Mouse (Mus musculus) olfactory bulb, adult 2 months (tissue): ENCODE results near the gene Meltf. TPM values are rescaled to one million over a fixed set of nuclear protein-coding genes. Genes with fewer than 3 reads are reported as not detected.

Source experiments
- H3K27ac ChIP-seq: fragments of 200-500 bp; 2 replicates; pipeline ENCODE4 v1.5.1; 2012; ENCODE audit warnings: low read depth, low read length; ENCODE audit not compliant: insufficient read depth
- H3K4me1 ChIP-seq: fragments of 200-500 bp; 2 replicates; pipeline ENCODE4 v1.6.1; 2012; ENCODE audit warnings: low read length; ENCODE audit not compliant: control insufficient read depth, insufficient read depth
- H3K4me3 ChIP-seq: fragments of 200-500 bp; 2 replicates; pipeline ENCODE4 v1.5.1; 2012; ENCODE audit warnings: mild to moderate bottlenecking, low read depth, low read length, moderate library complexity; ENCODE audit not compliant: insufficient read depth
- CTCF ChIP-seq: fragments of 200-500 bp; IDR thresholded peaks from 2 replicates; pipeline ENCODE4 v1.5.1; 2012; ENCODE audit warnings: low read depth, mild to moderate bottlenecking, low read length, moderate library complexity; ENCODE audit not compliant: insufficient read depth
- POLR2A ChIP-seq: fragments of 200-500 bp; IDR thresholded peaks from 2 replicates; pipeline ENCODE4 v1.6.1; 2012; ENCODE audit warnings: mild to moderate bottlenecking, low read depth, low read length, moderate library complexity; ENCODE audit not compliant: insufficient read depth
- WGBS: fragments of 180-500 bp; shearing (Covaris S2); methylation state at CpG from one replicate; pipeline ENCODE4 v1.1.7; 2018; 5-methylcytosine and 5-hydroxymethylcytosine counted together
- polyA plus RNA-seq: library from polyadenylated mRNA; stranded (reverse); fragments of >200 nt; gene quantifications from 2 replicates; pipeline ENCODE4 v1.2.4, GENCODE M21; 2012; ENCODE audit warnings: low replicate concordance; ENCODE audit not compliant: missing spikeins, insufficient read depth, insufficient read length

Meltf gene
- polyA plus RNA-seq, 1 experiment = not detected

DNA sequence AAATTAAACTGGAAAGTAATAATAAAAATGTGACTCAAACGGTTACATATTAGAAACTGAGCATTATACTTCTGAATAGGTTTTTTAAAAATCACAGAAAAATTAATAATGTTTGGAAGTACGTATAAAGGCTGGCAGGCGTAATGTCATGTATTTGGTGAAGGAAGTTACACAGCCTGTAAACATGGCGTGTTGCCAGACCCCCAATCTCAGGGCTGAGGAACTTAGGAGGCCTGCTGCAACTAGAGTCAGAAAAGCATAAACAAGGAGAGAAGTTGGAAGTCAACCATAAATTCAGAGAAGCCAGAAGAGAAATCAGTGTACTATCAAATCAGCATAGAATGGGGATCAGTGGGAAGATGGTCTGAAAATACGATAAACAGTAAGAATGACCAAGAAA lies 14.7 kb upstream of the Meltf start:
- Histone ChIP-seq H3K4me1 (no peaks in the 10 kb centered on the region), H3K27ac (no peak overlapping the region), H3K4me3 (no peak overlapping the region)
- TF ChIP-seq CTCF = no peak
- no peak for TF ChIP-seq POLR2A
- 86% methylated on average over 5 of the region's 5 CpGs for WGBS

- Histone ChIP-seq H3K4me1 (no peaks in the 10 kb centered on the region), H3K27ac (no peak overlapping the region), H3K4me3 (no peak overlapping the region)
- TF ChIP-seq POLR2A = no peak
- no peak for TF ChIP-seq CTCF
- 39% methylated on average over 3 of the region's 3 CpGs for WGBS
Observed at GRCm38 (mm10) chr16:31865242-31865641, 13.4 kb upstream of the Meltf start.

DNA sequence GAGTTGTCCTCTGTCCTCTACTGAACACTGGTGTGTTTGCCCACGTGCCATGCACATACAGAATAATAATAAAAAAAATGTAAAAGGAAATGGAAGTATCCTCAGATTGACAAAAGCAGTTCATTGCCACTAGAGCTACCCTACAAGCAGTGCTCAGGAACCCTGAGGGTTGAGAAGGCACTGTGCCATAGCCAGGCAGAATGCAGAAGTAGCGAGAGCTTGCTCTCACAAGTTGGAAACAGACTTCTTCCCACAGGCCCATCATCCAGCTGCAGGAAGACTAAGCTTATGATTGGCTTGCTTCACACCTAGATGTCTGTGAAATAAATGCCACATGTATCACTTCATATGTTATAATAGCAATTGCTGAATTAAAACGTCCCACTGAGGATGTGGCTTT lies 11.7 kb upstream of the Meltf start:
- Histone ChIP-seq H3K4me3 (no peak overlapping the region), H3K27ac (no peak overlapping the region), H3K4me1 (no peaks in the 10 kb centered on the region)
- no peak for TF ChIP-seq CTCF
- TF ChIP-seq POLR2A = no peak
- 85% methylated on average over 3 of the region's 3 CpGs for WGBS

- TF ChIP-seq POLR2A (no peak), CTCF (no peak)
- Histone ChIP-seq H3K4me1 (no peaks in the 10 kb centered on the region), H3K27ac (no peak overlapping the region), H3K4me3 (no peak overlapping the region)
- 74% methylated on average over 4 of the region's 4 CpGs for WGBS
Observed at GRCm38 (mm10) chr16:31867736-31868135, 10.9 kb upstream of the Meltf start.

DNA sequence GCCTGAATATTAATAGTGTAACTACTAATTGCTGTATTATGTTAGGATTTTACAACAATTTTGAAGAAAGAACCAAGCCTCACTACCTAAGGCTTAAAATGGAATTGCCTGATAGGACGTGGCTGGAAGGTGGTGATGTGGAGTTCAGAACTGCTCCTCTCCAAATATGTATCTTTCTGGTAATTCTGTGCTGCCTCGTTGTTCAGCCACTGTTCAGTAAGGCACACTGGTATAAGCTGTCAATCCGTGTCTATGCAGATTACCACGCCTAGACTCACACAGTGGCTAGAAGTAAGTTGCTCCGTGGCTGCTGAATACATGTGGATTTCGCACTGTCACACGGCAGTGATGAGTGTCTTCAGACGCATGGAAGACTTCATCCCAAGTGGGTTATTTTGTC lies 4.9 kb upstream of the Meltf start:
- 90% methylated on average over 8 of the region's 8 CpGs for WGBS
- no peak overlapping the region for H3K4me3 ChIP-seq
- H3K27ac ChIP-seq = no peak overlapping the region
- no peak for TF ChIP-seq CTCF
- no peak for TF ChIP-seq POLR2A
- 0 out of 2 replicates have a peak, but pooled peaks cover 1% of the 10 kb centered on the region for H3K4me1 ChIP-seq

DNA sequence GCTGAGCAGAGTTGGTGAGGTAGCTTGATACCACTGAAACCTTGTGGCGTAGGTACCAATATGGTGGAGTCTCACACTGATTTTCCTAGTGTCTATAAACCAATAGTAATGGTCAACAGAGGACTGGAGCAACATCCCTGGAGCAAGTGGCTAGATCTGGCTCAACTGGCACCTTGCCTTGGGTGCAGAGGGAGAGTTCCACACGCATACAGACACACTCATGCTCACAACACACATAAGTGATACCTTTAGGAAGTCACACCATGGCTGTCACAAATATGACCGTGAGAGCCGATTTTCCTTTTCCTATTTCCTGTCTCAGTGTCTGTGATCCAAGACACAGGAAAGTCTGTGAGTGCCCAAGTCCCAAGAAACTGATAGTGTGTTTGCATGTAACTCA lies 3.2 kb upstream of the Meltf start:
- H3K4me1 ChIP-seq = 0 out of 2 replicates have a peak, but pooled peaks cover 4% of the 10 kb centered on the region
- WGBS = 94% methylated on average over 4 of the region's 4 CpGs
- no peak overlapping the region for H3K4me3 ChIP-seq
- no peak overlapping the region for H3K27ac ChIP-seq
- TF ChIP-seq CTCF = no peak
- TF ChIP-seq POLR2A = no peak

DNA sequence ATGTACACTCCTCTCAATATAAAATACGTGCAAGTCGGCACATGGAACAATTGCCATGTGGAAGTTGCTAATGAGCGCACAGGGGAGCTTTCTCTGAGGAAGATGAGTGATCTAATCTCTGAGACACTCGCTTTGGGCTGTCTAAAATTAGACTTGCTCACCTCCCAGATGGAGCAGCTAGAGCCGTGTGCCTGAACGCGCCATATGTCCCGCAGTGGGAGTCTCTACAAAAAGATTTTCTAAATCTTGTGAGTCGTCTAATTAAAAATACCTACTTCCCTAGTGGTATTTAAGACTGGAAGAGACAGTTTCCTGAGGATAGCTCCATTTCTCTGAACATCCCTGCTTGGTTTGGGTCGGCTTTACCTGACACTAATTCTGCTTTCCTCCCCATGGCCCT lies 2.2 kb upstream of the Meltf start:
- TF ChIP-seq POLR2A (no peak), CTCF (no peak)
- no peak overlapping the region for H3K4me3 ChIP-seq
- WGBS = 46% methylated on average over 10 of the region's 10 CpGs
- H3K27ac ChIP-seq = no peak overlapping the region
- 0 out of 2 replicates have a peak, but pooled peaks cover 4% of the 10 kb centered on the region for H3K4me1 ChIP-seq

- TF ChIP-seq CTCF = no peak
- TF ChIP-seq POLR2A = no peak
Observed at GRCm38 (mm10) chr16:31878052-31878451, 558 bp upstream of the Meltf start.

GRCm38 (mm10) chr16:31880146-31880840 lies 1.7 kb downstream of the Meltf start:
- H3K27ac ChIP-seq = no peak overlapping the region
- H3K4me3 ChIP-seq = no peak overlapping the region
- 79% methylated on average over 8 of the region's 8 CpGs for WGBS
- TF ChIP-seq CTCF = no peak
- TF ChIP-seq POLR2A = no peak
- H3K4me1 ChIP-seq = peaks cover 8% of the 10 kb centered on the region; the same call in 1 of the 2 replicates

More at GRCm38 (mm10) chr16:31878052-31878451, 558 bp upstream of the Meltf start:
- 0 out of 2 replicates have a peak, but pooled peaks cover 4% of the 10 kb centered on the region for H3K4me1 ChIP-seq
- no peak overlapping the region for H3K4me3 ChIP-seq
- WGBS = 80% methylated on average over 6 of the region's 6 CpGs
- H3K27ac ChIP-seq = no peak overlapping the region
